Mouse (Mus musculus) ES-Bruce4 (cell line): ENCODE measurements around the gene Ube2k.

Source experiments
- CTCF ChIP-seq: IDR thresholded peaks from one replicate; pipeline ENCODE4 v1.8.1; 2011; ENCODE audit warnings: low read depth, low read length
- EP300 ChIP-seq: IDR thresholded peaks from 2 replicates; pipeline ENCODE4 v1.6.1; 2011; ENCODE audit warnings: low read depth, low read length; ENCODE audit not compliant: insufficient read depth
- POLR2A ChIP-seq: IDR thresholded peaks from one replicate; pipeline ENCODE4 v1.8.1; 2011; ENCODE audit warnings: low read length; ENCODE audit not compliant: insufficient read depth

- no peak for TF ChIP-seq CTCF
- no peak for TF ChIP-seq POLR2A
- TF ChIP-seq EP300, result no peak
These were observed 1.5 kb upstream of the Ube2k start for GRCm38 (mm10) chr5:65535457-65536067.
